Mouse (Mus musculus) megakaryocyte-erythroid progenitor cell, adult 5-6 weeks (primary cell): Measurements from ENCODE around the gene Ifna6. TPM values are rescaled to one million over a fixed set of nuclear protein-coding genes. Genes with fewer than 3 reads are reported as not detected.
"Not testable (repeated sequence)": the region's sequence is repeated elsewhere in the genome, so short reads cannot be mapped to it uniquely, and the experiment has no call there.

ENCODE experiments used
- ATAC-seq: replicated peaks from 2 replicates; pipeline ENCODE4 v1.8.0; 2016; ENCODE audit warnings: mild to moderate bottlenecking, inconsistent platforms; ENCODE audit not compliant: severe bottlenecking, poor library complexity, low FRiP score, low TSS enrichment
- total RNA-seq, 2 experiments: library from RNA; stranded (forward) in 1 of 2; stranded (reverse) in 1 of 2; fragments of 200-1000, 215-1000 nt in 1 of 2; fragments of >200 nt in 1 of 2; fragmentation: Nextera tagmentation in 1 of 2; gene quantifications; 2 replicates each; pipeline ENCODE4 v1.2.3; 2014 to 2017

The Ifna6 gene
- total RNA-seq (2014; fragmentation: Nextera tagmentation) (not detected in 2 replicates), total RNA-seq (2017) (not detected in 2 replicates)

DNA sequence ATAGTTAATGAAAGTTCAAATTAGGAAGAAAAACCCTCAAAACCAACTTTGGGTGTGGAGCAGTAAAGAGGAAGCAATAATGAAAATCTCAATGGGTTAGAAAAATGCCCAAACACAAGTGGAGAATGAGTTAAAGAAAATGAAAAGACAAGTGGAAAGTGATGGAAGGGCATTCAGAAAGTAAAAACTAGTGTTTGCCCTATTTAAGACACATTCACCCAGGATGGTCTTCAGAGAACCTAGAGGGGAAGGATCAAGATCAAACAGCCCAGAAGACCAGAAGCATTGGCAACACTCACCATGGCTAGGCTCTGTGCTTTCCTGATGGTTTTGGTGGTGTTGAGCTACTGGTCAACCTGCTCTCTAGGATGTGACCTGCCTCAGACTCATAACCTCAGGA lies at the start of gene Ifna6:
TSS of gene Ifna6 (plus strand) at position 301 of the 400 bp plus-strand sequence.
- ATAC-seq = not testable (repeated sequence)

DNA sequence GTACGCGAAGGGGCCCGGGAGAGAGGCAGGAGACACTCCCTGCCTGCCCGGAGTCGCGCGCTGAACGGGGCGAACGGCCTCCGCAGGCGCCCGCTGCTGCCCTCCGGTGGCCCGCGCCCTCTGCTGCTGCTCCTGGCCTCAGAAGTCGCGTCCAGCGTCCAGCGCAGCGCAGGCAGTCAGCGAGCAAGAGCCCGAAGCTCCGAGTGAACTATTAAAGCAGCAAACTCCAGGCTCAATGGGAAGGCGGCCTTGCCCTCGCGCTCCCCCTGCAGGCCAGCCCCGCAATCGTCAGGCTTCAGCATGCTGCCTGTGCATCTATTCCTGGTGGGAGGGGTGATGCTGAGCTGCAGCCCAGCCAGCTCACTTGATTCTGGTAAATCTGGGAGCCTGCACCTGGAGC lies 47.7 kb upstream of the Ifna6 start, which contains the start of gene Gm13272:
TSS of gene Gm13272 (plus strand) at position 301 of the 400 bp plus-strand sequence.
- ATAC-seq = not testable (repeated sequence)

DNA sequence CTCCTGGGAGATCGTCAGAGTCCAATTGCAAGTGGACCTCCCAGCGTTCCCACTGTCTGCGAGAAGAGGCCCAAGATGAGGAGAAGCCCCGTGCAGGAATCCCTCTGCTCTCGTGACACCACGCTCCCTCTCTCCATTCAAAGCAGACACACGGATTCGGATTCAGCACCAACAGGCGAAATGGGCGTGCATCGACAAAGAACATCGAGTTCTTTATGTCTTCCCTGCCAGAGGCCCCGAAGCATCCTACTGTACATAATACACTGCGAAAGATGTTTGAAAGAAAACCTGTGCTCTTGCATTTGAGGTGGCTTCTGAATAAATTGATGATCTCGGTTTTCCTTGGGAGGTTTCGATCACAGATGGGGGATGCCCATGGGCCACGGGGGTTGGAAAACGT lies 46.9 kb upstream of the Ifna6 start:
- ATAC-seq = not testable (repeated sequence)

DNA sequence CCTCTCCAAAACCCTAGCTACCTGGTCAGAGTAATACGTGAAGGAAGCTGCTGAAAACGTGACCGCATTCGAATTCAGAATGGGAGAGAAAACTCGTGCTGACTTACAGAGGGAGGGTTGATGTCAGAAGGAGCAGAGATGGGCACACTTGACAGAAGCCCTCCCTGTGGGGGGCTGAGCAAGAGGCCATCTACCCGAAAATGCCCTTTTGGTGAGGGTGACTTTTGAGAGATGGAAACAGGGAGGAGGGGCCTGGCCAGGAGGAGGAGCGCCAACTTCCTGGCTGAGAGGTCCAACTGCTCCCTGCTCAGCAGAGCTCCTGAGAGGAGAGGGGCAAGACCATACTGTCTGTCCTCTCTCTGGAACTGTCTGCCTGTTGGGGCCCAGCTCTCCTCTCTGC lies 45.4 kb upstream of the Ifna6 start, which contains the start of gene Ifnz:
TSS of gene Ifnz (plus strand) at position 301 of the 400 bp plus-strand sequence.
- not testable (repeated sequence) for ATAC-seq

DNA sequence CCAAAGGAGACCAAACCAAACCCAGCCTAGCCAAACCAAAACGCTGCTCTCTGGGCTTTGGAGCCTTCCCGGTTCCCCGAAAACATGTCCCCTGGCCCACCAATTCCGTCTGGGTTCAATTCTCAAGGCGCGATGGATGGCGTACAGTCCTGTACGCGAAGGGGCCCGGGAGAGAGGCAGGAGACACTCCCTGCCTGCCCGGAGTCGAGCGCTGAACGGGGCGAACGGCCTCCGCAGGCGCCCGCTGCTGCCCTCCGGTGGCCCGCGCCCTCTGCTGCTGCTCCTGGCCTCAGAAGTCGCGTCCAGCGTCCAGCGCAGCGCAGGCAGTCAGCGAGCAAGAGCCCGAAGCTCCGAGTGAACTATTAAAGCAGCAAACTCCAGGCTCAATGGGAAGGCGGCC lies 44.9 kb upstream of the Ifna6 start:
- not testable (repeated sequence) for ATAC-seq

DNA sequence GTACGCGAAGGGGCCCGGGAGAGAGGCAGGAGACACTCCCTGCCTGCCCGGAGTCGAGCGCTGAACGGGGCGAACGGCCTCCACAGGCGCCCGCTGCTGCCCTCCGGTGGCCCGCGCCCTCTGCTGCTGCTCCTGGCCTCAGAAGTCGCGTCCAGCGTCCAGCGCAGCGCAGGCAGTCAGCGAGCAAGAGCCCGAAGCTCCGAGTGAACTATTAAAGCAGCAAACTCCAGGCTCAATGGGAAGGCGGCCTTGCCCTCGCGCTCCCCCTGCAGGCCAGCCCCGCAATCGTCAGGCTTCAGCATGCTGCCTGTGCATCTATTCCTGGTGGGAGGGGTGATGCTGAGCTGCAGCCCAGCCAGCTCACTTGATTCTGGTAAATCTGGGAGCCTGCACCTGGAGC lies 41.8 kb upstream of the Ifna6 start, which contains the start of gene Gm13276:
TSS of gene Gm13276 (plus strand) at position 301 of the 400 bp plus-strand sequence.
- ATAC-seq = not testable (repeated sequence)

DNA sequence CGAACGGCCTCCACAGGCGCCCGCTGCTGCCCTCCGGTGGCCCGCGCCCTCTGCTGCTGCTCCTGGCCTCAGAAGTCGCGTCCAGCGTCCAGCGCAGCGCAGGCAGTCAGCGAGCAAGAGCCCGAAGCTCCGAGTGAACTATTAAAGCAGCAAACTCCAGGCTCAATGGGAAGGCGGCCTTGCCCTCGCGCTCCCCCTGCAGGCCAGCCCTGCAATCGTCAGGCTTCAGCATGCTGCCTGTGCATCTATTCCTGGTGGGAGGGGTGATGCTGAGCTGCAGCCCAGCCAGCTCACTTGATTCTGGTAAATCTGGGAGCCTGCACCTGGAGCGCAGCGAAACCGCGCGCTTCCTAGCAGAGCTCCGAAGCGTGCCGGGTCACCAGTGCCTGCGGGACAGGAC lies 38.8 kb upstream of the Ifna6 start, which contains the start of gene Gm13277:
TSS of gene Gm13277 (plus strand) at position 231 of the 400 bp plus-strand sequence.
- not testable (repeated sequence) for ATAC-seq

DNA sequence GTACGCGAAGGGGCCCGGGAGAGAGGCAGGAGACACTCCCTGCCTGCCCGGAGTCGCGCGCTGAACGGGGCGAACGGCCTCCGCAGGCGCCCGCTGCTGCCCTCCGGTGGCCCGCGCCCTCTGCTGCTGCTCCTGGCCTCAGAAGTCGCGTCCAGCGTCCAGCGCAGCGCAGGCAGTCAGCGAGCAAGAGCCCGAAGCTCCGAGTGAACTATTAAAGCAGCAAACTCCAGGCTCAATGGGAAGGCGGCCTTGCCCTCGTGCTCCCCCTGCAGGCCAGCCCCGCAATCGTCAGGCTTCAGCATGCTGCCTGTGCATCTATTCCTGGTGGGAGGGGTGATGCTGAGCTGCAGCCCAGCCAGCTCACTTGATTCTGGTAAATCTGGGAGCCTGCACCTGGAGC lies 36.0 kb upstream of the Ifna6 start, which contains the start of gene Gm13278:
TSS of gene Gm13278 (plus strand) at position 301 of the 400 bp plus-strand sequence.
- ATAC-seq = not testable (repeated sequence)

DNA sequence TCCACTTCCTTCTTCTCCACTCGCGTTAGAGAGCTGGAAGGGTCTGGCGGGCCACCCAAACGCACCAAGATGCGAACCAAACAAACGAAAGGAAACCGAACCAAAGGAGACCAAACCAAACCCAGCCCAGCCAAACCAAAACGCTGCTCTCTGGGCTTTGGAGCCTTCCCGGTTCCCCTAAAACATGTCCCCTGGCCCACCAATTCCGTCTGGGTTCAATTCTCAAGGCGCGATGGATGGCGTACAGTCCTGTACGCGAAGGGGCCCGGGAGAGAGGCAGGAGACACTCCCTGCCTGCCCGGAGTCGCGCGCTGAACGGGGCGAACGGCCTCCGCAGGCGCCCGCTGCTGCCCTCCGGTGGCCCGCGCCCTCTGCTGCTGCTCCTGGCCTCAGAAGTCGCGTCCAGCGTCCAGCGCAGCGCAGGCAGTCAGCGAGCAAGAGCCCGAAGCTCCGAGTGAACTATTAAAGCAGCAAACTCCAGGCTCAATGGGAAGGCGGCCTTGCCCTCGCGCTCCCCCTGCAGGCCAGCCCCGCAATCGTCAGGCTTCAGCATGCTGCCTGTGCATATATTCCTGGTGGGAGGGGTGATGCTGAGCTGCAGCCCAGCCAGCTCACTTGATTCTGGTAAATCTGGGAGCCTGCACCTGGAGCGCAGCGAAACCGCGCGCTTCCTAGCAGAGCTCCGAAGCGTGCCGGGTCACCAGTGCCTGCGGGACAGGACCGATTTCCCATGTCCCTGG lies 33.1 kb upstream of the Ifna6 start, which contains the start of gene Gm13275:
TSS of gene Gm13275 (plus strand) at position 552 of the 740 bp plus-strand sequence.
- ATAC-seq = not testable (repeated sequence)

DNA sequence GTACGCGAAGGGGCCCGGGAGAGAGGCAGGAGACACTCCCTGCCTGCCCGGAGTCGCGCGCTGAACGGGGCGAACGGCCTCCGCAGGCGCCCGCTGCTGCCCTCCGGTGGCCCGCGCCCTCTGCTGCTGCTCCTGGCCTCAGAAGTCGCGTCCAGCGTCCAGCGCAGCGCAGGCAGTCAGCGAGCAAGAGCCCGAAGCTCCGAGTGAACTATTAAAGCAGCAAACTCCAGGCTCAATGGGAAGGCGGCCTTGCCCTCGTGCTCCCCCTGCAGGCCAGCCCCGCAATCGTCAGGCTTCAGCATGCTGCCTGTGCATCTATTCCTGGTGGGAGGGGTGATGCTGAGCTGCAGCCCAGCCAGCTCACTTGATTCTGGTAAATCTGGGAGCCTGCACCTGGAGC lies 30.1 kb upstream of the Ifna6 start, which contains the start of gene Gm13279:
TSS of gene Gm13279 (plus strand) at position 301 of the 400 bp plus-strand sequence.
- ATAC-seq = not testable (repeated sequence)

DNA sequence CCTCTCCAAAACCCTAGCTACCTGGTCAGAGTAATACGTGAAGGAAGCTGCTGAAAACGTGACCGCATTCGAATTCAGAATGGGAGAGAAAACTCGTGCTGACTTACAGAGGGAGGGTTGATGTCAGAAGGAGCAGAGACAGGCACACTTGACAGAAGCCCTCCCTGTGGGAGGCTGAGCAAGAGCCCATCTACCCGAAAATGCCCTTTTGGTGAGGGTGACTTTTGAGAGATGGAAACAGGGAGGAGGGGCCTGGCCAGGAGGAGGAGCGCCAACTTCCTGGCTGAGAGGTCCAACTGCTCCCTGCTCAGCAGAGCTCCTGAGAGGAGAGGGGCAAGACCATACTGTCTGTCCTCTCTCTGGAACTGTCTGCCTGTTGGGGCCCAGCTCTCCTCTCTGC lies 27.9 kb upstream of the Ifna6 start, which contains the start of gene Gm13285:
TSS of gene Gm13285 (plus strand) at position 301 of the 400 bp plus-strand sequence.
- ATAC-seq = not testable (repeated sequence)

DNA sequence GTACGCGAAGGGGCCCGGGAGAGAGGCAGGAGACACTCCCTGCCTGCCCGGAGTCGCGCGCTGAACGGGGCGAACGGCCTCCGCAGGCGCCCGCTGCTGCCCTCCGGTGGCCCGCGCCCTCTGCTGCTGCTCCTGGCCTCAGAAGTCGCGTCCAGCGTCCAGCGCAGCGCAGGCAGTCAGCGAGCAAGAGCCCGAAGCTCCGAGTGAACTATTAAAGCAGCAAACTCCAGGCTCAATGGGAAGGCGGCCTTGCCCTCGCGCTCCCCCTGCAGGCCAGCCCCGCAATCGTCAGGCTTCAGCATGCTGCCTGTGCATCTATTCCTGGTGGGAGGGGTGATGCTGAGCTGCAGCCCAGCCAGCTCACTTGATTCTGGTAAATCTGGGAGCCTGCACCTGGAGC lies 24.3 kb upstream of the Ifna6 start, which contains the start of gene Gm13287:
TSS of gene Gm13287 (plus strand) at position 301 of the 400 bp plus-strand sequence.
- not testable (repeated sequence) for ATAC-seq

DNA sequence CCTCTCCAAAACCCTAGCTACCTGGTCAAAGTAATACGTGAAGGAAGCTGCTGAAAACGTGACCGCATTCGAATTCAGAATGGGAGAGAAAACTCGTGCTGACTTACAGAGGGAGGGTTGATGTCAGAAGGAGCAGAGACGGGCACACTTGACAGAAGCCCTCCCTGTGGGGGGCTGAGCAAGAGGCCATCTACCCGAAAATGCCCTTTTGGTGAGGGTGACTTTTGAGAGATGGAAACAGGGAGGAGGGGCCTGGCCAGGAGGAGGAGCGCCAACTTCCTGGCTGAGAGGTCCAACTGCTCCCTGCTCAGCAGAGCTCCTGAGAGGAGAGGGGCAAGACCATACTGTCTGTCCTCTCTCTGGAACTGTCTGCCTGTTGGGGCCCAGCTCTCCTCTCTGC lies 22.0 kb upstream of the Ifna6 start, which contains the start of gene Gm13288:
TSS of gene Gm13288 (plus strand) at position 301 of the 400 bp plus-strand sequence.
- not testable (repeated sequence) for ATAC-seq

DNA sequence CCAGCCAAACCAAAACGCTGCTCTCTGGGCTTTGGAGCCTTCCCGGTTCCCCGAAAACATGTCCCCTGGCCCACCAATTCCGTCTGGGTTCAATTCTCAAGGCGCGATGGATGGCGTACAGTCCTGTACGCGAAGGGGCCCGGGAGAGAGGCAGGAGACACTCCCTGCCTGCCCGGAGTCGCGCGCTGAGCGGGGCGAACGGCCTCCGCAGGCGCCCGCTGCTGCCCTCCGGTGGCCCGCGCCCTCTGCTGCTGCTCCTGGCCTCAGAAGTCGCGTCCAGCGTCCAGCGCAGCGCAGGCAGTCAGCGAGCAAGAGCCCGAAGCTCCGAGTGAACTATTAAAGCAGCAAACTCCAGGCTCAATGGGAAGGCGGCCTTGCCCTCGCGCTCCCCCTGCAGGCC lies 21.5 kb upstream of the Ifna6 start:
- not testable (repeated sequence) for ATAC-seq

DNA sequence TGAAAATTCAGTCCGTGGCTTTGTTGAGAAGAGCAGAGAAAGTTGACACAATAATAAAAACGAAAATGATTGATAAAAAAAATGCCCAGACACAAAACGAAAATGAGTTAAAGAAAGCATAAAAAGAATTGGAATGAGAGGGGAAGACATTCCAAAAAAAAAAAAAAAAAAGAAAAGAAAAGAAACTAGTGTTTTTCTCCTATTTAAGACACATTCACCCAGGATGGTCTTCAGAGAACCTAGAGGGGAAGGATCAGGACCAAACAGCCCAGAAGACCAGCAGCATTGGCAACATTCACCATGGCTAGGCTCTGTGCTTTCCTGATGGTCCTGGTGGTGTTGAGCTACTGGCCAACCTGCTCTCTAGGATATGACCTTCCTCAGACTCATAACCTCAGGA lies 11.3 kb upstream of the Ifna6 start, which contains the start of gene Ifna7:
TSS of gene Ifna7 (plus strand) at position 301 of the 400 bp plus-strand sequence.
- no peak for ATAC-seq

DNA sequence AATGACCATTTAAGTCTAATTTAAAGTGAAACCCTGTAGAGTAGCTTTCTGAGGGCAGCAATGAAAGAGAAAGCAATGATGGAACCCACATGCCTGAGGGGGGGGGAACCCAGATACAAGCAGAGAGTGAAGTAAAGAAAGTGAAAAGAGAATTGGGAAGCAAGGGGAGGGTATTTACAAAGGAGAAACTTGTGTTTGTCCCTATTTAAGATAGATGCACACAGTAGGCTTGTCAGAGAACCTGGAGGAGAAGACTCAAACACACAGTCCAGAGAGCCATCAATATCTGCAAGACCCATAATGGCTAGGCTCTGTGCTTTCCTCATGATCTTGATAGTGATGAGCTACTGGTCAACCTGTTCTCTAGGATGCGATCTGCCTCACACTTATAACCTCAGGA lies 7.6 kb upstream of the Ifna6 start, which contains the start of gene Ifna11:
TSS of gene Ifna11 (plus strand) at position 301 of the 400 bp plus-strand sequence.
- ATAC-seq = no peak

DNA sequence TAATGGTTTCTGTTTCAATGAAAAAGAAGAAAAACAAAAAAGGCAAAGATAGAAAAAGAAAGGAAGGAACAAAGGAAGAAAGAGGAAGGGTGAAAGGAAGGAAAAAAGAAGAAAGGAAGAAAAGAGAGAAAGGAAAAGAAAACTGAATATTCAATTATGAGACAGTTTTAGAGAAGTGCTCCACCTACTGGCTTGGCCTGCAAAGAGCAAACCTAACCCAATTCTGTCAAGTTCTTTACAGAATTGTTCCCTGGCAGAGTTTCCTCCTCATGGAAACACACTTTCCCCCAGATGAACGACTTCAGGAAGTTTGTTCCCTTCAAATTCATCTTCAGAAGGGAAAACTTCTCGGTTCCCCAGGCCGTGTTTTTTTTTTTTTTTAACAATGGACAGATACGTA lies 4.2 kb upstream of the Ifna6 start:
- ATAC-seq = peak; percentile 79; the same call in 1 of the 2 replicates

DNA sequence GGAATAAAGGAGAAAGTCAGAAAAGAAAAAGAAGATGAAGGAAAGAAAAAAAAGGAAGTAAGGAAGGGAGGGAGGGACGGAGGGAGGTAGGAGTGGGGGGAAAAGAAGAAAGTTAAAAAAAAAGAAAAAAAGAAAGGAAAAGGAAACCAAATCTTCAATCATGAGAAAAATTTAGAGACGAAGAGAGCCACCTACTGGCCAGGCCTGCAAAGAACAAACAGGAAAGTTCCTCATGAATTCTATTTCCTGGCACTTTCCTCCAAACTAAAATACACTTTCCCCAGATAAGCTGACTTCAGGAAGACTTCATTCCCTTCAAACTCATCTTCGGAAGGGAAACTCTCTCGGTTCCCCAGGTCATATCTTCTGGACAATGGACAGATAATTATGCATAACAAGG lies 3.3 kb downstream of the Ifna6 start:
- ATAC-seq = no peak

DNA sequence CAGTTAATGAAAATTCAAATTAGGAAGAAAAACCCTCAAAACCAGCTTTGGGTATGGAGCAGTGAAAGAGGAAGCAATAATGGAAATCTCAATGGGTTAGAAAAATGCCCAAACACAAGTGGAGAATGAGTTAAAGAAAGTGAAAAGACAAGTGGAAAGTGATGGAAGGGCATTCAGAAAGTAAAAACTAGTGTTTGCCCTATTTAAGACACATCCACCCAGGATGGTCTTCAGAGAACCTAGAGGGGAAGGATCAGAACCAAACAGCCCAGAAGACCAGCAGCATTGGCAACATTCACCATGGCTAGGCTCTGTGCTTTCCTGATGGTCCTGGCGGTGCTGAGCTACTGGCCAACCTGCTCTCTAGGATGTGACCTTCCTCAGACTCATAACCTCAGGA lies 8.0 kb downstream of the Ifna6 start, which contains the start of gene Ifna5:
TSS of gene Ifna5 (plus strand) at position 301 of the 400 bp plus-strand sequence.
- ATAC-seq = not testable (repeated sequence)

DNA sequence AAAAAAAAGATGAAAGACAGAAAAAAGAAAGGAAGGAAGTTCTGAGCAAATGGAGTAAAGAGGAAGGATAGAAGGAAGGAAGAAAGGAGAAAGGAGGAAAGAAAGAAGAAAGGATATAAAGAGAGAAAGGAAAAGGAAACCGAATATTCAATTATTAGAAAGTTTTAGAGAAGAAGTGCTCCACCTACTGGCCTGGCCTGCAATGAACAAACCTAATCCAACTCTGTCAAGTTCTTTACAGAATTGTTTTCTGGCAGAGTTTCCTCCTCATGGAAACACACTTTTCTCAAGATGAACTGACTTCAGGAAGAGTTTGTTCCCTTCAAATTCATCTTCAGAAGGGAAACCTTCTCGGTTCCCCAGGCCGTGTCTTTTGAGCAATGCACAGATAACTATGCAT lies 11.6 kb downstream of the Ifna6 start:
- no peak for ATAC-seq
